Mouse (Mus musculus) CH12.LX (cell line): ENCODE data around the gene Plcl2. TPM values are rescaled to one million over a fixed set of nuclear protein-coding genes. Genes with fewer than 3 reads are reported as not detected.

Experiments used
- DNase-seq: peaks from one replicate; pipeline ENCODE4 v3.0.0-alpha.2; 2013; ENCODE audit errors: extremely low read depth
- H3K27ac ChIP-seq: 2 replicates; pipeline ENCODE4 v1.5.1; 2012; ENCODE audit warnings: low read depth, mild to moderate bottlenecking, control low read depth, moderate library complexity; ENCODE audit not compliant: insufficient read depth
- H3K27me3 ChIP-seq: replicated peaks from 2 replicates; pipeline ENCODE3; 2012; ENCODE audit warnings: inconsistent platforms
- H3K36me3 ChIP-seq, 2 experiments: replicated peaks in 1 of 2; 2 replicates each; pipeline versions ENCODE3 to v1.6.1; 2012; ENCODE audit warnings: inconsistent platforms in 1 of 2, low read length in 1 of 2, mild to moderate bottlenecking in 1 of 2, mixed read lengths in 1 of 2, moderate library complexity in 1 of 2; ENCODE audit not compliant: control insufficient read depth in 1 of 2, insufficient read depth in 1 of 2
- H3K4me1 ChIP-seq, 2 experiments: 2 replicates each; pipeline ENCODE4 v1.6.1; 2012; ENCODE audit warnings: inconsistent platforms in 1 of 2, moderate library complexity in 1 of 2; ENCODE audit not compliant: insufficient read depth in 2 of 2, control insufficient read depth in 1 of 2
- H3K4me2 ChIP-seq: 2 replicates; pipeline ENCODE4 v1.6.1; 2012; ENCODE audit warnings: low read depth, mild to moderate bottlenecking, control low read depth; ENCODE audit not compliant: poor library complexity, insufficient read depth, severe bottlenecking
- H3K4me3 ChIP-seq, 3 experiments: fragments of 150-350 bp in 1 of 3; sonication (generic) in 1 of 3; replicated peaks in 1 of 3; 2 replicates each; pipeline versions ENCODE3 to v1.5.1; 2011 to 2012; ENCODE audit warnings: low read depth in 2 of 3, low read length in 2 of 3, mild to moderate bottlenecking in 2 of 3, moderate library complexity in 2 of 3, control low read depth in 1 of 3, improper control_type of control experiment in 1 of 3, inconsistent platforms in 1 of 3, mixed read lengths in 1 of 3; ENCODE audit not compliant: poor library complexity in 1 of 3
- H3K79me2 ChIP-seq: replicated peaks from 2 replicates; pipeline ENCODE4 v1.6.1; 2012; ENCODE audit warnings: mild to moderate bottlenecking, moderate library complexity; ENCODE audit not compliant: control insufficient read depth, poor library complexity, insufficient read depth, severe bottlenecking; ENCODE audit errors: extremely low read depth
- H3K9ac ChIP-seq: 2 replicates; pipeline ENCODE4 v1.6.1; 2012; ENCODE audit warnings: low read depth, mild to moderate bottlenecking, control low read depth, moderate library complexity; ENCODE audit not compliant: insufficient read depth
- H3K9me3 ChIP-seq: replicated peaks from 2 replicates; pipeline ENCODE3; 2012; ENCODE audit warnings: low read length, inconsistent platforms, mixed read lengths
- CHD2 ChIP-seq: IDR thresholded peaks from 2 replicates; pipeline ENCODE4 v1.6.1; 2011; ENCODE audit warnings: low read length, improper control_type of control experiment
- CTCF ChIP-seq, 2 experiments: IDR thresholded peaks in 1 of 2; conservative IDR thresholded peaks in 1 of 2; 2 replicates each; pipeline ENCODE4 v1.5.1; 2011 to 2012; ENCODE audit warnings: low read depth in 2 of 2, low read length in 2 of 2, improper control_type of control experiment in 1 of 2, inconsistent platforms in 1 of 2, mild to moderate bottlenecking in 1 of 2, moderate library complexity in 1 of 2
- E2F4 ChIP-seq: IDR thresholded peaks from 2 replicates; pipeline ENCODE4 v1.6.1; 2011; ENCODE audit warnings: low read depth, low read length, improper control_type of control experiment; ENCODE audit not compliant: insufficient replicate concordance
- ETS1 ChIP-seq: conservative IDR thresholded peaks from 2 replicates; pipeline ENCODE4 v1.6.1; 2012; ENCODE audit warnings: low read depth, mild to moderate bottlenecking, inconsistent platforms, low read length, improper control_type of control experiment, moderate library complexity
- HCFC1 ChIP-seq: IDR thresholded peaks from 2 replicates; pipeline ENCODE4 v1.6.1; 2012; ENCODE audit warnings: low read depth, mild to moderate bottlenecking, inconsistent platforms, low read length, improper control_type of control experiment
- JUND ChIP-seq: conservative IDR thresholded peaks from 2 replicates; pipeline ENCODE4 v1.6.1; 2011; ENCODE audit warnings: low read depth, low read length, improper control_type of control experiment
- MAFK ChIP-seq: IDR thresholded peaks from 2 replicates; pipeline ENCODE4 v1.6.1; 2011; ENCODE audit warnings: low read length, improper control_type of control experiment; ENCODE audit not compliant: insufficient replicate concordance
- MAZ ChIP-seq: IDR thresholded peaks from 2 replicates; pipeline ENCODE4 v1.6.1; 2012; ENCODE audit warnings: low read depth, mild to moderate bottlenecking, inconsistent platforms, low read length, improper control_type of control experiment, moderate library complexity
- MYC ChIP-seq: IDR thresholded peaks from 2 replicates; pipeline ENCODE4 v1.6.1; 2011; ENCODE audit warnings: low read depth, mild to moderate bottlenecking, improper control_type of control experiment, low read length
- POLR2A ChIP-seq: IDR thresholded peaks from 2 replicates; pipeline ENCODE4 v1.6.1; 2011; ENCODE audit warnings: low read depth, mild to moderate bottlenecking, improper control_type of control experiment, low read length
- POLR2AphosphoS2 ChIP-seq: IDR thresholded peaks from 2 replicates; pipeline ENCODE4 v1.6.1; 2011; ENCODE audit warnings: low read depth, low read length, improper control_type of control experiment
- RAD21 ChIP-seq: IDR thresholded peaks from 2 replicates; pipeline ENCODE4 v1.6.1; 2011; ENCODE audit warnings: low read depth, mild to moderate bottlenecking, low read length, improper control_type of control experiment, moderate library complexity
- RCOR1 ChIP-seq: conservative IDR thresholded peaks from 2 replicates; pipeline ENCODE4 v1.6.1; 2012; ENCODE audit warnings: low read depth, mild to moderate bottlenecking, inconsistent platforms, low read length, improper control_type of control experiment
- SIN3A ChIP-seq: IDR thresholded peaks from 2 replicates; pipeline ENCODE4 v1.6.1; 2012; ENCODE audit warnings: low read length, improper control_type of control experiment, inconsistent platforms
- SMC3 ChIP-seq: IDR thresholded peaks from 2 replicates; pipeline ENCODE4 v1.6.1; 2011; ENCODE audit warnings: low read depth, low read length, improper control_type of control experiment
- UBTF ChIP-seq: IDR thresholded peaks from 2 replicates; pipeline ENCODE4 v1.6.1; 2012; ENCODE audit warnings: low read depth, mild to moderate bottlenecking, inconsistent platforms, low read length, improper control_type of control experiment, moderate library complexity
- USF1 ChIP-seq: IDR thresholded peaks from 2 replicates; pipeline ENCODE4 v1.6.1; 2014; ENCODE audit warnings: low read depth, mild to moderate bottlenecking, inconsistent platforms, low read length, improper control_type of control experiment
- USF2 ChIP-seq: conservative IDR thresholded peaks from 2 replicates; pipeline ENCODE4 v1.6.1; 2011; ENCODE audit warnings: low read depth, low read length, improper control_type of control experiment
- ZC3H11A ChIP-seq: IDR thresholded peaks from 2 replicates; pipeline ENCODE4 v1.6.1; 2012; ENCODE audit warnings: low read depth, mild to moderate bottlenecking, inconsistent platforms, low read length, improper control_type of control experiment
- ZMIZ1 ChIP-seq: IDR thresholded peaks from 2 replicates; pipeline ENCODE4 v1.6.1; 2012; ENCODE audit warnings: low read depth, mild to moderate bottlenecking, inconsistent platforms, low read length, improper control_type of control experiment
- ZNF384 ChIP-seq: IDR thresholded peaks from 2 replicates; pipeline ENCODE4 v1.6.1; 2012; ENCODE audit warnings: low read depth, low read length, improper control_type of control experiment, inconsistent platforms
- dilution Hi-C: fragments of 300-500 bp; cut with MboI; formaldehyde crosslinking; loops from 2 replicates; pipeline ENCODE4 v1.14.3; 2020; ENCODE audit warnings: low sequenced_read_pairs; ENCODE audit not compliant: extremely low pct_unique_long_range_greater_than_20kb, extremely low pct_ligation_motif_present
- in situ Hi-C: fragments of 300-500 bp; cut with MboI; formaldehyde crosslinking; loops from 3 replicates; pipeline ENCODE4 v1.14.3; 2019; ENCODE audit warnings: low sequenced_read_pairs, low pct_ligation_motif_present, low pct_unique_long_range_greater_than_20kb, mixed read lengths
- polyA plus RNA-seq: library from polyadenylated mRNA; unstranded; fragments of >175 nt; gene quantifications from 2 replicates; pipeline ENCODE4 v1.2.1, GENCODE M21; 2012; ENCODE audit warnings: low read depth; ENCODE audit not compliant: insufficient read length
- total RNA-seq, 2 experiments: library from RNA; depleted of rRNA; stranded (reverse); fragments of 300-350 nt in 1 of 2; fragments of >200 nt in 1 of 2; gene quantifications; 2 replicates each; pipeline ENCODE4 v1.2.3; 2012 to 2014

The Plcl2 gene
- total and polyA plus RNA-seq, 3 experiments = 9.0 to 16.6 (median 12.7) TPM

DNA sequence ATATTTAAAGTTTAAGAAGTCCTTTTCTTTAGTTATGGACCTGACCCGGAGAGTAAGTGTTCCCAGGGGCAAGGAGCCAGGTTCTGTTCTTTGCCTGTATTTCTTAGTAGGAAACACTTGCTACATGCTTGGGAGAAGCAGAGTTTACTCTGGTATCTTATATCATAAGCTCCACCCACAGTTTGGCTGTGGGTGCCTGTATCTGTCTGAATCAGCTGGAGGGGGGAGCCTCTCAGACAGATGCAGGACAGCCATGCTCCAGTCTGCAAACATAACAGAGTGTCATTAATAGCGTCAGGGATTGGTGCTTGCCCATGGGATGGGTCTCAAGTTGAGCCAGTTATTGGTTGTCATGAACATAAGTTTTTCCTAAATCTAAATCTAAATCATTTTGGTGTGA, 42.9 kb downstream of the Plcl2 start:
- dilution Hi-C loops = no loop called here
- Histone ChIP-seq H3K4me3 (no peak overlapping the region), H3K27me3 (no peaks in the 10 kb centered on the region), H3K27ac (no peak overlapping the region), H3K9me3 (no peaks in the 10 kb centered on the region), H3K4me1 (no peaks in the 10 kb centered on the region), H3K9ac (no peak overlapping the region), H3K79me2 (no peaks in the 10 kb centered on the region; the same call in 1 of the 2 replicates), H3K4me2 (no peak overlapping the region), H3K36me3 (peaks cover 5 to 6% of the 10 kb centered on the region in 2 experiments)
- TF ChIP-seq SMC3 (no peak), ZC3H11A (no peak), MYC (no peak), CTCF (conservative IDR thresholded peaks at IDR 0.05 in 1 of 2, IDR thresholded peaks at IDR 0.05 in 1 of 2; ENCODE audit: low read depth in 2 of 2, low read length in 2 of 2) (no peak), JUND (no peak), UBTF (no peak), POLR2A (no peak), CHD2 (no peak), RCOR1 (no peak), USF1 (no peak), SIN3A (no peak), USF2 (no peak), POLR2AphosphoS2 (no peak), ETS1 (no peak), HCFC1 (no peak), E2F4 (no peak), MAFK (no peak), MAZ (no peak), ZNF384 (no peak), ZMIZ1 (no peak)
- in situ Hi-C loops = no loop called here
- no peak for DNase-seq

DNA sequence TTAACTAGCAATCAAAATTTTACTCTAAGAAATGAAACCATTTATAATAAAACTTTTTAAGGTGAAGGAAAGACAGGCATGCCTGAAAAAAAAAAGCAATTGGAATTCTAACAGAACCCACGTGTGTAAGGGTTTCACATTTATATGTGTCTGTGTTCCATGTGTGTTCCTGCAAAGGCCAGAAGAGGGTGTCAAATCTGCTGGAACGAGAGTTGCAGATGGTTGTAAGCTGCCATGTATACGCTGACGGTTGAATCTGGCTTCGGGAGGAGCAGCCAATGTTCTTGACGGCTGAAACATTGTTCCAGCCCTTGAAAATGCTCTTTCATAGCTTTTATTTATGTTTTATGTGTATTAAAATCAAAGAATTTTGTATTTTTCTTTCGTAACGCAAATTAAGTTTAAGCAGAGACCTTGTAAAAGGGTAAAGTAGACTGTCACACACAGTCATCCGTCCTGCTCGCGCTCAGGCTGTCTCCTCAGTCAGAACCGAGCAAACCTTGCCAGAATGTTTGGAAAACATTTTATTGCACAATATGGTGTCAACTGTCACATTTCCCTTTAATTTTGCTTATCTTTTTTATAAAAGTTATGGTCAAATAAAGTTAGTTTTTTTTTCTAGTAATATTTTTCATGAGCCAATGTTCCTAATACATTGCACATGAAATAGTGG, 48.5 kb downstream of the Plcl2 start:
- Histone ChIP-seq H3K4me2 (no peak overlapping the region), H3K79me2 (no peaks in the 10 kb centered on the region; the same call in 1 of the 2 replicates), H3K27ac (no peak overlapping the region), H3K4me1 (no peaks in the 10 kb centered on the region), H3K36me3 (peaks cover 0 to 3% of the 10 kb centered on the region in 2 experiments), H3K9ac (no peak overlapping the region), H3K9me3 (no peaks in the 10 kb centered on the region), H3K27me3 (no peaks in the 10 kb centered on the region), H3K4me3 (no peak overlapping the region)
- dilution Hi-C loops = no loop called here
- no peak for DNase-seq
- TF ChIP-seq POLR2A (no peak), CTCF (conservative IDR thresholded peaks at IDR 0.05 in 1 of 2, IDR thresholded peaks at IDR 0.05 in 1 of 2; ENCODE audit: low read depth in 2 of 2, low read length in 2 of 2) (peak in 1 of 2 experiments; percentile 24; a peak in 2 of 4 replicates), RAD21 (peak; percentile 7), SMC3 (0 out of 2 replicates have a peak, but pooled peaks have one; percentile 4)
- in situ Hi-C loops = no loop called here
